Mouse (Mus musculus) urinary bladder, postnatal 4 days (tissue): ENCODE data around the gene Mup18.
"Not testable (repeated sequence)": the region's sequence is repeated elsewhere in the genome, so short reads cannot be mapped to it uniquely, and the experiment has no call there.

Source experiments
- DNase-seq, 2 experiments: peaks; one replicate each; pipeline ENCODE4 v3.0.0; 2021 to 2022; ENCODE audit warnings: low spot score in 2 of 2

The Mup18 gene

GRCm38 (mm10) chr4:61674036-61674435, at the start of gene Mup18:
Gene Mup18, minus strand, starts transcription at chr4:61674136.
- DNase-seq: not testable (repeated sequence)

GRCm38 (mm10) chr4:61714296-61714695, 40.4 kb upstream of the Mup18 start:
- not testable (repeated sequence) for DNase-seq
